Mouse (Mus musculus): ENCODE data around the gene Nans.

The Nans gene

DNA sequence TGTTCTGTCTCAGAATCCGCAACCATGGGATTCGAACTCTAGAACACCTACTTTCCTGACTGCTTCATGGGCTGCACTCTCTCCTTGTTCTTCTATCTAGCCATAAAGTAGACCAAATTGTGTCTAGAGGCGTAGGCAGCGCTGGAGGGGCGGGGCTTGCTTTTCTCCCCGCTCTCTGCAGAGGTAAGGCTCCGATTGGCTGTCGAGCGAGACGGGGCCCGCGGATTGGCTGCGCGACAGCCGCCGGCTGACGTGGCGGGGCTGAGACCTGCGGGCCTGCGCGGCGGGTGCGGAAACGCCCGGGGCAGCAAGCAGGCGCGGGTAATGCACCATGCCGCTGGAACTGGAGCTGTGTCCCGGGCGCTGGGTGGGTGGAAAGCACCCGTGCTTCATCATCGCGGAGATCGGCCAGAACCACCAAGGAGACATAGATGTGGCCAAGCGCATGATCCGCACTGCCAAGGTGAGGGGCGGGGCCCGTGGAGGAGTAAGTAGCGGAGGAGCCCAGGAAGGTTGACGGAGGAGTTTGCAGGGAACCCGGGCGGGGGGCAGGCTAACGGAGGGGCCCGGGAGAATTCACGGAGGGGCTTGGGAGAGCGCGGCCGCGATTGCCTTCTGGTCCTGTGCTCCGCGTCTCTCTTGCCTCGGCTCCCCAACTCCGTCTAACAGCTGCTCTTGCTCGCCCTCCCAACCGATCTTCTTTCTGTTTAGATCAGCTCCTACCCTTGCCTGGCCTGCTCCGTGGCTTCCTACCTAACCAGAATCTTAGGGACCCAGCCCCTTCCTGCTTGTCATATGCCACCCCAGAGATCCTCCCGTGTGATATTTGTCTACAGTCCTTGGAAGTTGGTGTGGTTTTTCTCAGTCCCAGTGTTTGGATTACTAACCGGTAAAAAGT lies at the start of gene Nans:
TSS of gene Nans (plus strand) at position 221 of the 898 bp plus-strand sequence.
- peak; percentile 85 for DNase-seq (ENCODE audit: low spot score)

DNA sequence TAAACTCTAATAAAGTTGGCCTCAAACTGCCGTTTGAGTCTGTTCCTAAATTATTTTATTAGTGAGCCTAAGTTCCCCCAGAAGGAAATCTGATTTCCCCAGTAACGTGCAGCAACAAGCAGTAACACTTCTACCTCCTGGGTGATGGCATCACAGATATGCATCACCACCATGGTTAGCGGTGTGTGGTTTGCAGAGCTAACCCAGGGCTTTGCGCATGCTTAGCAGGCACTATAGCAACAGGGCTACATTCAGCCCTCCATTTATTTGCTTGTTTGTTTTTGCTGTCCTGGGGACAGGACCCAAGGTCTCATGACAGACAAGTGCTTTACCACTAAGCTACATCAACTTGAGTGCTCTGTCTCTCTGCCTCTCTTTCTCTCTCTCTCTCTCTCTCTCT lies 46.5 kb upstream of the Nans start:
- no peak for DNase-seq (ENCODE audit: low spot score)

DNA sequence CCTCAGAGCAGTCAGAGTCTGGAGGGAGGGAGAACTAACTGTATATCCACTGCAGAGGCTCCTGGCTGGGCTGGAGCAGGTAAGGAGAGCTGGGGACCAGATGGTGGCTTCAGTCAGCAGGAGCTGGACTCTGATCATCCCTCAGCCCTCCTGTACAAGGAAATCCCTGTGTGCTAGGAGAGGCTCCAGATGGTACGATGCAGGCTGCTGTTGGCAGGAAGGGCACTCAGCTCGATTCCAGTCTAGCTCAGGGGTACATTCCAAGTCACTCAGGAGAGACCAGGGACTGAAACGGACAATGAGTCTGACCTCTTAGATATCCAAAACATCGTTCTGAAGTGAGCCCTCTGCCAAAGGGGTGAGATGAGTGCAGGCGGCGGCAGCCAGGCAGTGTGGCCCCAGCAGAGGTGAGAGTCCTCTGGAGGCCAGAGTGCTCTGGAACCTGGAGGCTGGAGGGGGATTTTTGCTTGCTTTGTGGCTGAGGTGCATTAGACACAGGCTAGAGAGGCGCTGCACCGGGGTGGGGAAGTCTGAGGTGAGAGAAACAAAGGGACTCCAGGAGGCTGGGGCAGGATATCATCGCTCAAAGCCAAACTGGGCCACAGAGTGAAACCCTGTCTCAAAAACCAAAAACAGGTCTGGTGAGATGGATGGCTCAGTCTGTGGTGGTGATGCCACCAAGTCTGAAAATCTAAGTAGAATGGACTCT lies 43.7 kb upstream of the Nans start:
- DNase-seq (ENCODE audit: low spot score), result no peak

DNA sequence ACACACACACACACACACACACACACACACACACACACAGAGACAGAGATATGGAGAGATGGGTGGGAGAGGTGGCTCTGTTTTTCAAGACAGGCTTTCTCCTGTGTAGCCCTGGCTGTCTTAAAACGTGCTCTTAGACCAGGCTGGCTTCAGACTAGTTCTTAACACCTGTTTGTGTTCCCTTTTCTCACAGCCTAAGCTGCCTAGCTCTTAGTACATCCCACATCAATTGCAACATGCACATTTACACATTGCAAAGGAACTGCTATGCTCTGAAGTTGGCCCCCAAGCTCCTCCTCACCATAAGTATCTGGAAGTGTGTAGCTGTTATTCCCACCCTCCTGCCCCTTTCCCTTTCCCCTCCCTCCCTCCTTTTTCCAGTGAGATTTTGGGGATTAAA lies 41.6 kb upstream of the Nans start:
- no peak for DNase-seq (ENCODE audit: low spot score)

DNA sequence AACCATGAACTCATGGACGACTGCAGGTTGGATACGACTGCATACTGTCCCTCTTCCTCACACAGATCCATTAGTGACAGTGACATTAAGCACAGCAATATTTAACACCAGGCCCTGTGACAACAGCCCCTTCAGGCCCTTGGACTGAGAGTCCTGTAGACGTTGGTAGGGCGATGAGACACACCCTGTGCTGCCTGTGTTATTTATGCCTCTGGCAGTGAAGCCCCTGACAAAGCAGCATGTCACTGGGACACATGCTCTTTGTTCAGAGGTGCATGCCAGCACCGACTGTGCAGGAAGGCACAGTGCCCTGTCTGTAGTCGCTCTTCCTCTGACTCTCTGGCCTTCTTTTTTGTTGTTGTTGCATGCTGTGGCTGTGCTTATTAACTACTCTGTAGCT lies 40.2 kb upstream of the Nans start:
- DNase-seq (ENCODE audit: low spot score), result no peak

DNA sequence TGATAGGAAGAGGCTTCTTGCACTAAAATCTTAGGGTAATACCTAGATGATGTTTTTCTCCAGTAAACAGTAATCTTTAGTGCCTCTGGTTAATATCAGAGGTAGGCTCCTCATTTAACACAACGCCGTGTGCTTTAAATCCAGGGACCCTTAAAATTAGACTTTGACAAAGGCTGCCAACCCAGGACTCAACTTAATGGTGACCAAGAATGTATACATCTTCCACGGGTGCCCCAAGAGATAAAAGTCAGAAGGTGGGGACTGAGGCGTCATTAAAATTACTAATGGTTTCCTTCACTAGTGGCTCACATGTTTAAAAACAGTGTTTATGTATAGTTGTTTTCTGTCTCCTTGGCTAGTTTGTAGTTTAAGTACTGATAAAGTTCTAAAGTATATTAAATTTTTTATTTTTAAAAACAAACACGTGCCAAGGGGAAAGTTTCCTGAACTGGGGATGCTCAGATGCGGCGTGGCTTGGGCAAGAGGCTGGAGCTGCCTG lies 39.0 kb upstream of the Nans start:
- DNase-seq (ENCODE audit: low spot score), result no peak

DNA sequence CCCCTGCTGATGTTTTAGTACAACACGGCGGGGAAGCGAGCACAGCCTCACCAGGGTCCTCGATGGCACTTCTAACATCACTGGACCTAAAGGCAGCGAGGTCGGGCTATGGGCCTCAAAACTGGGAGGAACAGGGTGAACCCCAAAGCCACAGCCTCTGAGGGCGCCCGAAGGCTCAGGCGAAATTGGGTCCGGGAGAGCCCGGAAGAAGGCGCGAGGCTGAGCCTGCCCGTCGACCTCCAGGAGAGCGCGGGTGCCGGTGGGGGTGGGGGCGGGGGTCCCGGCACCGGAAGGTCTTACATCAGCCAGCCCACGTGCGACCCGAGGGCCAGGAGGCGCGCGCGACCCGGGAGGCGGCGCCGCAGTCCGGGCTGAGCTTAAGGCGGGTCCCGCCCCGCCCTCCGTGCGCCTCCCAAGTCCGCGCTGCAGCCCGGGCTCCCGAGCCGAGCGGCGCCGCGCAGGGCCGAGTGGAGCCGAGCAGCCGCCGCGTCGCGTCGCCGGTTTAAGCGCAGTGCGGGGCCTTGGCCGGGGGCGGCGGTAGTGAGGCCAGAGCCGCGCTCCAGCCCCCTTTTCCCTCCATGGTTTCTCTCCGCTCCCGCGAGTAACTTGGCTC lies 38.4 kb upstream of the Nans start, which contains the start of gene Anp32b:
TSS of gene Anp32b (plus strand) at position 384 of the 613 bp plus-strand sequence.
- peak; percentile 87 for DNase-seq (ENCODE audit: low spot score)

DNA sequence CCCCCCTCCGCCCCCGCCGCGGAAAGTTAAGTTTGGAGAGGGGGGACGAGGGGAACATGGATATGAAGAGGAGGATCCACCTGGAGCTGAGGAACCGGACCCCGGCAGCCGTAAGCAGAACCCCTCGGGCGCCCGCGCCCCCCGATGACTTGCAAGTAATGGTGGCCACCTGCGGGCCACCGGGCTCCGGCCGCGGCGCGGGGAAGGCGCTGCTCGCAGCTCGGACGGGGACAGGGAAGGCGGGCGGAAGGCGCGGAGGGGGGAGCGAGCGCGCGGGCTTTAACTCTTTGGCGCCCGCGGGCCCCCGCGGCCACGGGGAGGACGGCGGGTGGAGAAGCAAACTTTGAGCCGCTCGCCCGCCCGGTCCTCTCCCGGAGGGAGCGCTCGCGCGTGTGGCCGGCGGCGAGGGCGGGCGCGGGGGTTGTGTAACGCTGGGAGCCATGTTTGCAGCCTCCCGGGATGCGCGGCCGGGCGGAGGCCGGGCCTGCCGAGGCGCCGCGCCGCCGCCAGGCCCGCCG lies 37.7 kb upstream of the Nans start:
- peak; percentile 60 for DNase-seq (ENCODE audit: low spot score)

DNA sequence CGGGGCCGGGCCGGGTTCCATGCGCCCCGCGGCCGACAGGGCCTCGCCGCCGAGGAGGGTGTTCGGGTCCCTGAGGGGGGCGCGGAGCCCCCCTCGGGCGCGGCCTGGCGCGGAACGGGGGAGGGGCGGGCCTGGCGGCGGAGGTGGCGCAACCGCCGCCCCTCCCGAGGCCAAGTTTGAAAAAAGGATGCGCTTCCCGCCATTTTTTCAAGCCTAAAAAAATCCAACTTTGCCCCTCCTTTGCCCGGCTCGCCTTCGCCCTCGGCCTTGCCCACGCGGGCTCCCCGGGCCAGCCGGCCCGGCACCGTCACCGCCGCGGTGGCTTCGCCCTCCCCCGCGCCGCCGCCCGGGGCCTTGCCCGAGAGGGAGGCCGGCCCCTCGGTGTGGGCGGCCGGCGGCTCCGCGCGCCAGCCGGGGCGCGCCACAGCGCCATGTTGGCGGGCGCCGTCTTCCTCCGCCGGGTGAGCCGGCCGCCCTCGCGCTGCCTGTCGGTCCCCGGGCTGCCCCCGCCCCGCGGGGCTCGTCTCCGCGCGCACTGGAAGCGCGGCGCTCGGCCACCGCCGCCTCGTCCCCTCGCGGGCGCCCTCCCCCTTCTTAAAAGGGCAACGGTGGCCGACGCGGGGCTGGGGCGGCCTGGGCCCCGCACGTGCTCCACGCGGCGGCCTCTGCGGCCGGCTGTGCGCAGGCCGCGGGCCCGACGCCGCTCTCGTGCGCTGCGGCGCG lies 37.1 kb upstream of the Nans start:
- peak; percentile 65 for DNase-seq (ENCODE audit: low spot score)

DNA sequence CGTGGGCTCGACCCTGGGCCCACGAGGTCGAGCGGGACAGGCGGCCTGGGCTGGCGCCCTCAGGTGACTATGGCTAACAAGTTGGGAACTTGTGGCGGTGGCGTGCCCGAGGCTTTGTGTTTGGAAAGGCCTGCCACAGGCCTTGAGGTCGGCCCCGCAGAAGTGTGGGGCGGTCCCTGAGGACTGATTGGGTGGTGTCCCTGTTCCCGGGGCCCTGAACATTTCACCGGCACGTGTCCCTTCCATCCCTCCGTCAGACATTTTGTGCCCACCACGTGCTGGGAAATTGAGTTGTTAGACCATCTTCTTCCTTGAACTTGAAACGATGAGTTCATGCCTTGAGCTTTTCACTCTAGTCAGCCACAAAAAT lies 36.6 kb upstream of the Nans start:
- DNase-seq (ENCODE audit: low spot score), result peak; percentile 25

DNA sequence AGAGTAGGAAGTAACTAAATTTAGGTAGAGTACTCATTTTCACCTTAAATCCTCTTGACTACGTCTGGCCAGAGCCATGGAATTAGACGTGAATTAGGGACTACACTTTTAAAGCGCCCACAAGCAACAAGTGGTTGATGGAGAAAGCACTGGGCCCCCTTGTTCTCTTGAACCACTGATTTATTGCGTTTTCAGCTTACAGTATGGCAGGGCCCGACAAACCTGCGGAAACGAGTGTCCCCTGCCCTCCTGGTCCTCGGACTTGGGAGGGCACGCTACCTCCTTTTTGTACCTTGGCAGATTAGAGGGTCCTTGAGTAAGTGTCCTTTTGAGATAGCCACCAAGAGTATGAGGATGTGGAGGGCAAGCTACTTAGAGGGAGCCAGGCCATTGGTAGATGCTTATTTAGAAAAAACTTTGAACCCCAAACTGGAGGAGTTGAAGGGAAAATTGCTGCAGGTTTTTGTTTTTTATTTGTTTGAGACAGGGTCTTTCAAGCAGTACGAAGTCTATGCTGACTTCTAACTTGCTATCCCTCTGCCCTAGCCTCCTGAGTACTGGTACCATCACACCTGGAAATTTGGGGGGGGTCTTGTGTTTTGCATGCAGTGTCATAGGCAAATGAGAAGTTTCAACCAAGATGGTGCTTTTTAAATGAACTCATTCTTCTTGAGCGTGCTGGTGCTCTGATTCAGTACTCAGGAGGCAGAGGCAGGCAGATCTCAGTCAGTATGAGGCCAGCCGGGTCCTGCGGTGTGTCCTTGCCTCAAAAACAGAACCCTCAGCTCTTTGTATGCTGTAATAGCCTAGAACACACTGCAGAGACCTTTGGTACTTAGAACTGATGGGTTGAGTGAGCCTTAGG lies 36.0 kb upstream of the Nans start:
- no peak for DNase-seq (ENCODE audit: low spot score)

DNA sequence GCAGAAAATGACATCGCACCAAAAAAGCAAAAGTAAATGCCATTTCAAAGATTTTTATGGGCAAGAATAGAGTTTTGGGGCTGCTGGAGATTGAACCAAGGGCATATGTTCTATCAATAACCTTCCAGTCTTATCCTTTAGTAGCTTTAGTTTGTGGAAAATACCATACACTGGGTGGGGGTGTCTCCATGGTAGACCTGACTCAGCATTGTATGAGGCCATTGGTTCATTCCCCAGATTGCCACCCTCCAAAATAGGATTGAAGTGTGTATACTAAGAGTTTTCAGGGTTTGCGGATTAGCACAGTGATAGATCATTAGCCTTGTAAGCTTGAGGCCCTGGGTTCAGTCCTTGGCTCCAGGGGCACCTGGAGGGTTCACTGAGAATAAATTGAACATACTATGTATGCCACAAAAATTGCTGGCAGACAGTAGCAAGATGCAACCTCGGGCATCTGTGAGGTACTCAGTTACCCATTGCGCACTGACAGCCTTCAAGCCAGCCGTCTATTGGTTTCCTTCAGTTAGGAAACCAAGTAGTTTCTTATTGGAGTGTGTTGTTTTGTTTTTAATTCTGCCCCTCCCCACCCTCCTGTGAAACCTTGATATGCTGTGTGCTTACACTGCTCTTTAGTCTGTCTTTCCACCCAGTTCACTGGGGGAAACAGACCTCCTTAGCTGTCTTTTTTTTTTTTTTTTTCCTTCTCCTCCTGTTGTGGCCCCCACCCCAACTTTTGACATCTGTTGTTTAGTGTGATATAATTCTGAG lies 34.8 kb upstream of the Nans start:
- no peak for DNase-seq (ENCODE audit: low spot score)

DNA sequence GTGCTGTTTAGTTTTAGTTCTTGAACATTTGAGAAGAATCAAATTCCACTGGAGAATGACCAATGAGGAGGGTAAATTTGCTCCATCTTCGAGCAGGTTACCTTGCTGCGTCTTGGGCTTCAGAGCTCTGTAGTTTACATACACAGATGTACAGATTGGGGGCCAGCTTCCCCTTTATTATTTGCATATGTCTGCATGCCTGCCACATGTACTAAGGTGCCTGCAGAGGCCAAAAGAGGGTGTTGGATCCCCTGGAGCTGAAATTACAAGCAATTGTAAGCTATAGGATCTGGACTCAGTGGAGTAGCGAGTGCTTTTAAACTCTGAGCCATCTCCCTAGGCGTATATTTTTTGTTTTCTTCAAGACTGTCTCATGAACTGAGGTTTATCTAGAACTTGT lies 32.3 kb upstream of the Nans start:
- no peak for DNase-seq (ENCODE audit: low spot score)

DNA sequence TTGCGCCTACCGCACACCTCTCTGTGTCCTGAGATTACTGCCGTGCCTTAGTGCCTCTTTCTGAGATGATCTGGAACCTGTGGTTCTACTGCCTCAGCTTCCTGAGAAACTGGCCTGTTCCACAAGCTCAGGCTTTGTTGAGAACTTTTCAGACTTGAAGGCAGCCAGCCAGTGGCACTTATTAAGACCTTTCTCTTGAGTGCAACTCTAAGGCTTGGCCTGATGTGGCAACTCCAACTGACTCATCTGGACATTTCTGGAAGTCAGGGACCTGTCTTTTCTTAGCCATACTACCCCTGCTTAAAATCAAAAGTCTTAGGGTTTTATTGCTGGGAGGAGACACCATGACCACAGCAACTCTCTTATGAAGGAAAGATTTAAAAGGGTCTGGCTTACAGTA lies 31.9 kb upstream of the Nans start:
- DNase-seq (ENCODE audit: low spot score), result no peak

DNA sequence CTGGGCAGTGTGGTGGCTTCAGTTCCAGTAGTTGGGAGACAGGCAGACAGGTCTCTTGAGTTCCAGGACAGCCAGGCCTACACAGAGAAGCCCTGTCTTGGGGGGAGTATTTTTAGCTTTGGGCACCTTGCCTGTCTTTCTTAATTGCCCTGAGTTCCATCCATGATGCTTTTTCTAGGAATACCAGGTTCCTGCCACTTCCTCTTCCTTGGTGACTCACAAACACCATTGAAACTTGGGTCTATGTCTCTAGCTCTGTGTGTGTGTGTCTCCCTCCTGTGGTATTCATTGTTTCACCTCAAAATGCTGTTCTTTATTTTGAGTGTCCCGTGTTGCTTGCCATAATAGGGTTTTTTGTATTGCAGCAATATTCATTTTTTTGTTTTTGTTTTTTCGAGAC lies 30.6 kb upstream of the Nans start:
- DNase-seq (ENCODE audit: low spot score), result no peak

DNA sequence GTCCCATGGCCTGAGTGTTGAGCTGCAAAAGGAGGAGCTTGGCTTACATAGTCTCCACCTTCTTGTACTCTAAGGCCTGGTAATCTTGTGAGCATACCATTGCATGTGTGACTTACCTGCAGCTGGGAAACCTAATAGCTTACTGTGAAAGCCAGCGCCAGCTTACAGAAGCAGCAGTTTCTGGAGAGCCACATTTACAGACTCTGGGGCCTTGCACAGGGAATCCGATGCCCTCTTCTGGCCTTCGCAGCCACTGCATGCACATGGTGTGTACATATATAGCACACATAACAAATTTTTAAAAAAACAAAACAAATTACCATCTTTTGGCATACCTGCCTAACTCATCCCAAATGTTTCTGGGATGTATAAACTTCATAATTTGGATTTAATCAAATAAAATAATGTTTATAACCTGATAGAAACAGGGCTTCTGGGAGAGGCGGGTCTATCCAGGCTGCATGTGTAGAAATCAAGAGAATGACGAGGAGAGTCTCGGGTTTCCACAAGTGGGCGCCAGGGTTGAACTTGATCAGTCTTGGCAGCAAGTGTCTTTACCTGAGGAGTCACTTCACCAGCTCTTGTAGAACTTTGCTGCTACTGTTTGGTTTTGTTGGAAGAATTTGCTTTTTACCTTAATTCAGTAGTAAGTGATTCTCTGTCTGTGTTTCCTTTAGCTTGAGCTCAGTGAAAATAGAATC lies 25.8 kb upstream of the Nans start:
- no peak for DNase-seq (ENCODE audit: low spot score)

DNA sequence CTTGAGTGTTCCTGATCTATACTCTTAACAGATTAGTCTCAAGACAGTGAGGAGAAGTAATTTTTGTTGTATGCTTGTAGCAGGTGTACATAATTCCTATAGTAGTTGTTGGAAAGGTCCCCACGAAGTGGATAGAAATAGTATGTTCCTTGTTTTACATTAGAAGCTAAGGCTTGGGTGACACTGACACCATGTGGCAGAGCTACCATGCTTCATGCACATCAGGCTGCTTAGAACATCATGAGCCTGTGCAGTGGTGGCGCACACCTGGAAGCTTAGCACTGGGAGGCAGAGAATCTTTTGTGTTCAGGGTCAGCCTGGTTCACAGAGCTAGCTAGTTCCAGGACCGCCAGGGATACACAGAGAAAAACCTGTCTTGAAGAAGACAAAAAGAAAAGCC lies 23.3 kb upstream of the Nans start:
- DNase-seq (ENCODE audit: low spot score), result no peak

DNA sequence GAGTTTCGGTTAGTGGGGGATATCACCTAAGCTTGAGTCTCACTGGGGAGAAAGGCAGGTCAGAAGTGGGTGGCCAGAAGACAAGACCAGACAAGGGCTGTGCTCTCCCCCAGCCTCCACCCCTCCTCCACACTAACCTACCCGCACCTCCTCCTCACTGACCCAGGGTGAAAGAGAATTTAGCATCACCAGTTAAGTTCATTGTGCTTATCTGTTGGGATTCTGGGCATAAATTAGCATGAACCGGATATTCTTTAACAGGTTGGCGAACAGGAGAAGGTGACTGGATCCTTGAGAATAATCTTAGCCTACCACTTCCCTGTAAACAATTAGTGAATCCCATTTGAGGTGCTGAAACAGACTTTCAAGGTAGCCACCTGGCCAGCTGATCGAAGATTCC lies 13.9 kb upstream of the Nans start:
- no peak for DNase-seq (ENCODE audit: low spot score)

DNA sequence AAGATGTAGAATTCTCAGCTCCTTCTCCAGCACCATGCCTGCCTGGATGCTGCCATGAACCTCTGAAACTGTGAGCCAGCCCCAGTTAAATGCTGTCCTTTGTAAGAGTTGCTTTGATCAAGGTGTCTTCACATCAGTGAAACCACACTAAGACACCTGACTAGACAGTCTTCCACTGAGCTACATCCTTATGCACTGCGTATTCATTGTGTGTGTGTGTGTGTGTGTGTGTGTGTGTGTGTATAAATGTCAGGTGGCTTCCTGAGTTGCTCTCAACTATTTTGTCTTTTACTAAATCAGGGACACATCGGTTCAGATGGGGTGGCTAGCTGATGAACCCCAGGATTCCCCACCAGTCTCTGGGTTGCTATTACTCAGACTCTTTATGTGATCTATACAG lies 10.0 kb upstream of the Nans start:
- no peak for DNase-seq (ENCODE audit: low spot score)
